Mouse (Mus musculus): ENCODE results near the gene Add2. TPM values are rescaled to one million over a fixed set of nuclear protein-coding genes. Genes with fewer than 3 reads are reported as not detected.
A peak's percentile ranks its signal among the peaks of the same experiment; 100 is the strongest.

The Add2 gene
- polyA plus RNA-seq, 1 experiment = not detected

DNA sequence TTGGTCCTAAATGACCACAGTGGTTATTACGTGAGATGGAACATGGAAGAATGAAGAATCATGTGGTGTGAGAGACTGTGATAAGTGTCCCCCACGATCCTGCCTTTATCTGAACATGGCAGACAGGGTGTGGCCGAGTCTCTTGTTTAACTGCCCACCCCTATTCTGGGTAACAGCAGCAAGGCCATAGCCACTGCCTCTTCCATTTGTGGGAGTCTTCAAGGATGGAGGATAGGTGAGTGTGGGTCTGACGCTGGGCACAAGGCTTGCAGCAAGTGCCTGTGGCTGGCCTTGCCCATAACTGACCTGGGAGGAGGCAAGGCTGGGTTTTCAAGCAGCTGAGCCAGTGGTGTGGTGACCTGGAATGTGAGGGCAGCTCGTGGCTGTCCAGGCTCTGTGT lies 49.4 kb downstream of the Add2 start:
- Histone ChIP-seq H3K9me3 (replicated peaks; ENCODE audit: control insufficient read depth, insufficient read depth, low read length, poor library complexity, severe bottlenecking) (no peaks in the 10 kb centered on the region), H3K4me3 (ENCODE audit: low read depth, low read length) (no peak overlapping the region), H3K36me3 (ENCODE audit: control insufficient read depth, insufficient read depth, low read length, poor library complexity, severe bottlenecking) (no peaks in the 10 kb centered on the region), H3K9ac (ENCODE audit: low read depth, poor library complexity, severe bottlenecking) (no peak overlapping the region), H3K27ac (ENCODE audit: insufficient read depth, low read length) (no peak overlapping the region), H3K4me1 (ENCODE audit: control insufficient read depth, insufficient read depth, low read length) (no peaks in the 10 kb centered on the region), H3K27me3 (ENCODE audit: control insufficient read depth, insufficient read depth, low read length, poor library complexity, severe bottlenecking) (no peaks in the 10 kb centered on the region)
- TF ChIP-seq POLR2A (IDR thresholded peaks at IDR 0.05; ENCODE audit: insufficient read depth, low read length) (no peak), EP300 (IDR thresholded peaks at IDR 0.05; ENCODE audit: insufficient read depth, low read depth, low read length) (no peak), CTCF (IDR thresholded peaks at IDR 0.05; ENCODE audit: low read depth, low read length) (no peak)

DNA sequence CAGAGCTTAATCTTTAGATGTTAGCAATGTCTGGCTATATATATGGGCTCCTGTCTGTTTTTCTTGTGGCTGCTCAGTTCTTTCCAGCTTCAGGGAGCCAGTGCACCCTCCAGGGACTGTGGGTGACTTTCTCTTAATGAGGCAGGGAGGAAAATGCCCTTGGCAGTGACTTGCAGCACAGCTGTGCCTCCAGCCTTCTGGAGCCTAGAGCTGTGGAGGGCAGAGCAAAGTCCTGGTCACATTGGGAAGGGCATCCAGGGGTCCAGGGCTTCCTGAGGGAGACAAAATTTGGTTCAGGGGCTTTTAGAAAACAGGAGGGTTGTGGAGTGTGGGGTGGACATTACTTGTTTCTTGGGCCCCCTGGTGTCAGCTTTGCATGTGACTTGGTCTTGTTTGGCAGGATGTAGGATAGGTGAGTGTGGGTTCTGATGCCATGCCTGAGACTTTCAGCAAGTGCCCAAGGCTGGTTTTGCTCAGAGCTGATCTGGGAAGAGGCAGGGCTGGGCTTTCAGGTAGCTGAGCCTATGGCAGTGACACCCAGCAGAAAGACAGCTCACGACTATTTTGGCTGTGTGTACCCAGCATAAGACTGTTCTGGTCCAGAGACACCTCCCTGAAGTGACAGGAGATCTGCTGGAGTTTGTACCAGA lies 50.0 kb downstream of the Add2 start:
- Histone ChIP-seq H3K4me3 (ENCODE audit: low read depth, low read length) (no peak overlapping the region), H3K27me3 (ENCODE audit: control insufficient read depth, insufficient read depth, low read length, poor library complexity, severe bottlenecking) (no peaks in the 10 kb centered on the region), H3K4me1 (ENCODE audit: control insufficient read depth, insufficient read depth, low read length) (no peaks in the 10 kb centered on the region), H3K9me3 (replicated peaks; ENCODE audit: control insufficient read depth, insufficient read depth, low read length, poor library complexity, severe bottlenecking) (no peaks in the 10 kb centered on the region), H3K36me3 (ENCODE audit: control insufficient read depth, insufficient read depth, low read length, poor library complexity, severe bottlenecking) (no peaks in the 10 kb centered on the region), H3K27ac (ENCODE audit: insufficient read depth, low read length) (no peak overlapping the region), H3K9ac (ENCODE audit: low read depth, poor library complexity, severe bottlenecking) (no peak overlapping the region)
- TF ChIP-seq EP300 (IDR thresholded peaks at IDR 0.05; ENCODE audit: insufficient read depth, low read depth, low read length) (no peak), CTCF (IDR thresholded peaks at IDR 0.05; ENCODE audit: low read depth, low read length) (no peak), POLR2A (IDR thresholded peaks at IDR 0.05; ENCODE audit: insufficient read depth, low read length) (no peak)

DNA sequence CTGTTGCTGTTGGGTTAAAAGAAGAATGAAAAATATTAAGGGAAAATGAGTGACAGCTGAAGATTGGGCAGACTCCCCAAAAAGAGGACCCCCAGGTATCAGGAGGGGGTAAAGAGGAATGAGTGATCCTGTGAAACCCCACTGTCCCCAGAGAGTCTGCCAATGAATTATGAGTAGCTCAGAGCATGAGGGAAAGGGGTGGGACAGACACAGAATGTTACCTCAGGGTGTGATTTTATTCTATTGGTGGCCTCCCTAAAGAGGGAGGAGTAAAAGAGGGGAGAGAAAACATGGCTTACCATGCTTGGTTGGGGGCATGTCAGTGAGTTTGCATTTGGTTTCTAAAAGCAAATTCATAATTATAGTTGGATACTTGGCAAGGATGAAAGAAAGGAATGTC lies 50.8 kb downstream of the Add2 start:
- H3K27me3 ChIP-seq (ENCODE audit: control insufficient read depth, insufficient read depth, low read length, poor library complexity, severe bottlenecking) = no peaks in the 10 kb centered on the region
- H3K36me3 ChIP-seq (ENCODE audit: control insufficient read depth, insufficient read depth, low read length, poor library complexity, severe bottlenecking) = no peaks in the 10 kb centered on the region
- no peaks in the 10 kb centered on the region for H3K4me1 ChIP-seq (ENCODE audit: control insufficient read depth, insufficient read depth, low read length)
- H3K9me3 ChIP-seq (replicated peaks; ENCODE audit: control insufficient read depth, insufficient read depth, low read length, poor library complexity, severe bottlenecking) = no peaks in the 10 kb centered on the region
- no peak overlapping the region for H3K4me3 ChIP-seq (ENCODE audit: low read depth, low read length)
- no peak overlapping the region for H3K9ac ChIP-seq (ENCODE audit: low read depth, poor library complexity, severe bottlenecking)
- no peak overlapping the region for H3K27ac ChIP-seq (ENCODE audit: insufficient read depth, low read length)
- no peak for TF ChIP-seq POLR2A (IDR thresholded peaks at IDR 0.05; ENCODE audit: insufficient read depth, low read length)
- TF ChIP-seq EP300 (IDR thresholded peaks at IDR 0.05; ENCODE audit: insufficient read depth, low read depth, low read length) = no peak
- TF ChIP-seq CTCF (IDR thresholded peaks at IDR 0.05; ENCODE audit: low read depth, low read length) = no peak

DNA sequence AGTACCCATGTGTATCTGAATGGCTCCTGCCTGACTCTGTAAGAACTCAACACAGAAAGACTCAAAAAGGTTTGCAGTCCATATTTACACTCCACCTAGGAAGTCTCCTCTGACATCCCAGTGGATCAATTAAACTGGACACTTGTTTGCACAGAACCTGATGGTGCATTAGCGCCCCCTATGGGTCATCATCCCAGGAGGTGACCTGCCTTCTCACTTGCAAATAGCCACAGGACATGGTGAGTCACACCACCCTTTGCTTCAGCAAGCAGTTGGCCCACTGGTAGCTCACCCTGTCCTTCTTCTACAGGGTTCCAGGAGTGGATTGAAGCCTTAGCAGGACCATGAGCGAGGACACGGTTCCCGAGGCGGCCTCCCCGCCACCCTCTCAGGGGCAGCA lies 57.0 kb downstream of the Add2 start:
- Histone ChIP-seq H3K9ac (ENCODE audit: low read depth, poor library complexity, severe bottlenecking) (no peak overlapping the region), H3K36me3 (ENCODE audit: control insufficient read depth, insufficient read depth, low read length, poor library complexity, severe bottlenecking) (no peaks in the 10 kb centered on the region), H3K9me3 (replicated peaks; ENCODE audit: control insufficient read depth, insufficient read depth, low read length, poor library complexity, severe bottlenecking) (no peaks in the 10 kb centered on the region), H3K4me1 (ENCODE audit: control insufficient read depth, insufficient read depth, low read length) (no peaks in the 10 kb centered on the region), H3K4me3 (ENCODE audit: low read depth, low read length) (no peak overlapping the region), H3K27ac (ENCODE audit: insufficient read depth, low read length) (no peak overlapping the region), H3K27me3 (ENCODE audit: control insufficient read depth, insufficient read depth, low read length, poor library complexity, severe bottlenecking) (no peaks in the 10 kb centered on the region)
- TF ChIP-seq CTCF (IDR thresholded peaks at IDR 0.05; ENCODE audit: low read depth, low read length) (peak; percentile 72), EP300 (IDR thresholded peaks at IDR 0.05; ENCODE audit: insufficient read depth, low read depth, low read length) (no peak), POLR2A (IDR thresholded peaks at IDR 0.05; ENCODE audit: insufficient read depth, low read length) (no peak)

DNA sequence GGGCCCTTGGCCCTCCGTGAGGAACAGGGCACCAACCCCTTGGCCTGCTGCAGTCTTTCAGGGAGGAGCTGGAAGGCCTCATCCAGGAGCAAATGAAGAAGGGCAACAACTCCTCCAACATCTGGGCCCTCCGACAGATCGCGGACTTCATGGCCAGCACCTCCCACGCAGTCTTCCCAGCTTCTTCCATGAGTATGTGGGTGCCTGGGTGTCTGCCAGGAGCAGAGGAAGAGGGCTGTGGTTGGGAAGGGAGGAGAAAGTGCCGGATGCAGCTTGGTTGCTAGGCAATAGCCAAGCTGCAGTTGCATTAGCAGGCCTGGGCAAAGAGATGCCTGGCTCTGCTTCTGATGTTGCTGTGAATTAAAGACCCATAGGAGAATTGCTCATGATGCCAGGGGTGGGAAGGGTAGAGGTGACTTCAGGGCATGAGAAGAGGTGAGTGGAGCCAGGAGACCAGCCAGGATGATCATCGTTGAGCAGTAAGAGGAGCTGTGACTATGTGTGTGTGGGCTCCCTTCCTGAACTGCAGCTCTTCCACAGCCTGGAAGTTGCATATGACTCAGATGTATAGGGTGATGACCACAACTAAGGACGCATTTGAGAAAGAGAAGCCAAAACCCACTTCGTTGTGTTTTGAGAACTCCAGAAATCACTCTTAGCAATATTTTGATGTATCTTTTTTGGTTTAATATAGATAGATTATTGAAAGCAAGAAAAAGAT lies 58.5 kb downstream of the Add2 start:
- no peak for TF ChIP-seq EP300 (IDR thresholded peaks at IDR 0.05; ENCODE audit: insufficient read depth, low read depth, low read length)
- TF ChIP-seq CTCF (IDR thresholded peaks at IDR 0.05; ENCODE audit: low read depth, low read length) = no peak
- no peak for TF ChIP-seq POLR2A (IDR thresholded peaks at IDR 0.05; ENCODE audit: insufficient read depth, low read length)
- Histone ChIP-seq H3K9ac (ENCODE audit: low read depth, poor library complexity, severe bottlenecking) (no peak overlapping the region), H3K4me1 (ENCODE audit: control insufficient read depth, insufficient read depth, low read length) (no peaks in the 10 kb centered on the region), H3K27me3 (ENCODE audit: control insufficient read depth, insufficient read depth, low read length, poor library complexity, severe bottlenecking) (no peaks in the 10 kb centered on the region), H3K4me3 (ENCODE audit: low read depth, low read length) (no peak overlapping the region), H3K27ac (ENCODE audit: insufficient read depth, low read length) (no peak overlapping the region), H3K9me3 (replicated peaks; ENCODE audit: control insufficient read depth, insufficient read depth, low read length, poor library complexity, severe bottlenecking) (no peaks in the 10 kb centered on the region), H3K36me3 (ENCODE audit: control insufficient read depth, insufficient read depth, low read length, poor library complexity, severe bottlenecking) (no peaks in the 10 kb centered on the region)

DNA sequence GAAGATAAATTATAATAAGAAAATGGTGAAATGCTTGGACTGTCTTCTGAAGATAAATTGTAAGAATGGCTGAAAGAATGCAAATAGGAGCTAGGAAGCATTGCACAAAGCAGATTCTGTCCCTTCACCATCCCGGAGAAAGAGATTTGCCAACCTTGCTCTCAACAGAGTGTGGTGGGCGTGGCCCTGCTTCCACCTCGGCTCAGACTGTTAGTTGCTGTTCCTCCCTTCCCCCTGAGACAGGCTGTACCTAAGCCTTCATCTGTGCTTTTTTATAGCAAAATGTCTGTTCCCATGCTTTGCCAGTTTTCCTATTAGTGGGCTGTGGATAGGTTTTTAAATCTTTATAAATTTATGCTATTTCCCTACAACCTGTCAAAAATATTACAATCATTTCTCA lies 59.3 kb downstream of the Add2 start:
- TF ChIP-seq POLR2A (IDR thresholded peaks at IDR 0.05; ENCODE audit: insufficient read depth, low read length) (no peak), EP300 (IDR thresholded peaks at IDR 0.05; ENCODE audit: insufficient read depth, low read depth, low read length) (no peak), CTCF (IDR thresholded peaks at IDR 0.05; ENCODE audit: low read depth, low read length) (no peak)
- Histone ChIP-seq H3K9me3 (replicated peaks; ENCODE audit: control insufficient read depth, insufficient read depth, low read length, poor library complexity, severe bottlenecking) (no peaks in the 10 kb centered on the region), H3K4me1 (ENCODE audit: control insufficient read depth, insufficient read depth, low read length) (no peaks in the 10 kb centered on the region), H3K27me3 (ENCODE audit: control insufficient read depth, insufficient read depth, low read length, poor library complexity, severe bottlenecking) (no peaks in the 10 kb centered on the region), H3K4me3 (ENCODE audit: low read depth, low read length) (no peak overlapping the region), H3K36me3 (ENCODE audit: control insufficient read depth, insufficient read depth, low read length, poor library complexity, severe bottlenecking) (no peaks in the 10 kb centered on the region), H3K9ac (ENCODE audit: low read depth, poor library complexity, severe bottlenecking) (no peak overlapping the region), H3K27ac (ENCODE audit: insufficient read depth, low read length) (no peak overlapping the region)

Measured in ES-Bruce4 (cell line).